Mouse (Mus musculus): ENCODE measurements at regions not wholly inside any gene's neighbourhood (a gene's known extent, or its start where the extent isn't known, plus 50 kb on each side); places are given as distances from the start of the nearest gene placed in this dataset.

DNA sequence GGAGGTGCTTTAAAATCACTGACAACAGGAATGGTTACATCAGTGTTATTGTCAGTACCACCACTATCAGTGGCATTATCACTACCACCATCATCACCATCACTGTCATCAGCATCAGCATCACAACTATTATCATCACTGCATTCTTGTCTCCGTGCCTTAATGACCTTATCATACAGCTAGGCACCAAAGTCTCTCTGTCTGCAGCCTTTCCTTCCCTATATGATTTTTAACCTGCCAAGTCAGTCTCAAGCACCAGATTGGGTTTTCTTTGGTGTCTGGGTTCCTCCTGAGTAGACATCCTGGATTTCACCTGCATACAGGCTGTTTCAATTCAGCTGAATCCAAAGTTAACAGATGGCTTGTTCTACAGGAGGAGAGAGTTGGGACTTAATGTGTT, 78.9 kb upstream of the Api5 start:
- no peak for TF ChIP-seq CTCF (IDR thresholded peaks at IDR 0.05; ENCODE audit: low read depth)
- Histone ChIP-seq H3K4me2 (ENCODE audit: low read depth) (no peak overlapping the region), H3K9me3 (ENCODE audit: low read length) (no peaks in the 10 kb centered on the region), H3K4me3 (ENCODE audit: low read depth, low read length) (no peak overlapping the region), H3K27ac (ENCODE audit: low read depth, low read length) (no peak overlapping the region), H3K9ac (no peak overlapping the region), H3K27me3 (ENCODE audit: insufficient read depth, low read length) (no peaks in the 10 kb centered on the region), H3K4me1 (ENCODE audit: insufficient read depth) (no peaks in the 10 kb centered on the region), H3K36me3 (ENCODE audit: insufficient read depth) (no peaks in the 10 kb centered on the region)
- DNase-seq = no peak
- ATAC-seq = no peak
- 73% methylated on average over 1 of the region's 1 CpGs for WGBS

DNA sequence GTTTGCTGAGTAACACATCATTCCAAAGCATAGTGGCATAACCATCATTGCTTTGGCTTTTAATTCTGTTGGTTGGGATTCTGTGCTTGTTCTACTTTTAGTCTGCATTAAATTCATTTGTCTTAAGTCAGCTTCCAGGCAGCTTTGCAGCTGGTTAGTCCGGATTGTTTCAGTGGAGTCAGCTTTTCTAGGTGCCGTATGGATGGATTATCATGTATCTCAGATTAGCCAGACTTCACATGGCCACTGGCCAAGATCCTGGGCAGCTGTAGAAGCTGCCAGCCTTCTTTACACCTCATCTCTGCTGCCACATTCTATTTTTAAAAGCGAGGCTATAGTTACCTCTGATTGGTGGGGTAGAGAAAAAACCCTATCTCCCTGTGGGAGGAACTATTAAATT, 74.1 kb upstream of the Api5 start:
- Histone ChIP-seq H3K36me3 (ENCODE audit: insufficient read depth) (no peaks in the 10 kb centered on the region), H3K4me1 (ENCODE audit: insufficient read depth) (no peaks in the 10 kb centered on the region), H3K4me3 (ENCODE audit: low read depth, low read length) (no peak overlapping the region), H3K4me2 (ENCODE audit: low read depth) (no peak overlapping the region), H3K27ac (ENCODE audit: low read depth, low read length) (no peak overlapping the region), H3K9ac (no peak overlapping the region), H3K9me3 (ENCODE audit: low read length) (no peaks in the 10 kb centered on the region), H3K27me3 (ENCODE audit: insufficient read depth, low read length) (no peaks in the 10 kb centered on the region)
- TF ChIP-seq CTCF (IDR thresholded peaks at IDR 0.05; ENCODE audit: low read depth) = no peak
- DNase-seq (no peak), ATAC-seq (no peak)
- WGBS = 32% methylated on average over 3 of the region's 3 CpGs

DNA sequence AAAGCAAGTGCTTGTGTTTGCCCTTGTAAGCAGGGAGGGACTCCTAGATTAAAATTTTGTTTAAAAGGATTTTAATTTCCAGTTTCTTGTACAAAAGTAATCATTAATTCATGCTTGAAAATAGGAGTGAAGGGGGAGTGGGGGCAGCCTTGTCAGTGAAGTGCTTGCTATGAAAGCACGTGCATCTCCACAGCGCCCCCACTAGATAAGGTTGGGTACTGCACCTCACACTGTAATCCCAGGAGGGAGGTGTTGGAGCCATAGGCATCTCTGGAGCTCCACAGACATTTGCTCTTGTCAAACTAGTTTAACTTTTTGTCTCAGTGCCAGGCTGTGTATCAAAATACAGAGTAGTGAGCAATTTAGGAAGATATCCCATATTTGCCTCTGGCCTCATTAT, 62.7 kb upstream of the Api5 start:
- Histone ChIP-seq H3K36me3 (ENCODE audit: insufficient read depth) (no peaks in the 10 kb centered on the region), H3K27ac (ENCODE audit: low read depth, low read length) (no peak overlapping the region), H3K9ac (no peak overlapping the region), H3K4me2 (ENCODE audit: low read depth) (no peak overlapping the region), H3K27me3 (ENCODE audit: insufficient read depth, low read length) (no peaks in the 10 kb centered on the region), H3K4me1 (ENCODE audit: insufficient read depth) (no peaks in the 10 kb centered on the region), H3K9me3 (ENCODE audit: low read length) (no peaks in the 10 kb centered on the region), H3K4me3 (ENCODE audit: low read depth, low read length) (no peak overlapping the region)
- WGBS = 36% methylated on average over 2 of the region's 2 CpGs
- peak; percentile 41 for TF ChIP-seq CTCF (IDR thresholded peaks at IDR 0.05; ENCODE audit: low read depth)
- ATAC-seq (no peak), DNase-seq (no peak)

DNA sequence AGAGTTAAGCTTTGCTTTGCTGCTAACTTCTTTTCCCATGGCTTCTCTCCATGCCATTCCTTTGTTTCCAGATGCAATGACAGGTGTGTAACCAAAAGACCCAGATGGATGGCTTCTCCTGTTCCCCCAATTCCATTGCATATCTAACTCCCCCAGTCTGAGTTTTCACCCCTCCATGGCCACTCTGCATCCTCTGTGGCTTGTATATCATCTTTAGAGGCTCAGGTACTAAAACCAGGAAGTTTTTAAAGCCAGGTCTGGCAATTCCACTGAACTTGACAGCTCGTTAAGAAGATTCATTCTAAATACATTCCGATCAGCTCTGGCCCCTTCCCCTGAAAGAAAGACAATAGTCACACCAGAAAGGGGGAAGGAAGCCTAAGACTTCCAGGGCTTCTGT, 60.6 kb upstream of the Api5 start:
- H3K4me1 ChIP-seq (ENCODE audit: insufficient read depth) = no peaks in the 10 kb centered on the region
- H3K9me3 ChIP-seq (ENCODE audit: low read length) = no peaks in the 10 kb centered on the region
- no peaks in the 10 kb centered on the region for H3K27me3 ChIP-seq (ENCODE audit: insufficient read depth, low read length)
- no peak for DNase-seq
- H3K4me2 ChIP-seq (ENCODE audit: low read depth) = no peak overlapping the region
- no peak overlapping the region for H3K27ac ChIP-seq (ENCODE audit: low read depth, low read length)
- H3K36me3 ChIP-seq (ENCODE audit: insufficient read depth) = no peaks in the 10 kb centered on the region
- no peak overlapping the region for H3K9ac ChIP-seq
- ATAC-seq = no peak
- H3K4me3 ChIP-seq (ENCODE audit: low read depth, low read length) = no peak overlapping the region
- TF ChIP-seq CTCF (IDR thresholded peaks at IDR 0.05; ENCODE audit: low read depth) = no peak
- 47% methylated on average over 2 of the region's 2 CpGs for WGBS

Small RNA genes lying in the stretch of these regions (microRNA-seq; reads per million reads assigned to microRNA genes)
- gene Gm44461 = 0 reads per million in 2 experiments
